Mouse (Mus musculus) liver, embryonic 14.5 days (tissue): Measurements from ENCODE around the gene Prkag1. TPM values are rescaled to one million over a fixed set of nuclear protein-coding genes. Genes with fewer than 3 reads are reported as not detected.

ENCODE experiments used
- ATAC-seq: fragments of 200-750 bp; cut with Nextera tagmentation; 2 replicates; pipeline ENCODE4 v1.8.0; 2017; ENCODE audit warnings: moderate number of reproducible peaks, mild to moderate bottlenecking, moderate library complexity; ENCODE audit not compliant: insufficient read depth
- DNase-seq, 3 experiments: peaks; one replicate each; pipeline ENCODE4 v3.0.0-alpha.2; 2012 to 2013; ENCODE audit warnings: low read depth in 3 of 3, low spot score in 3 of 3
- H3K27ac ChIP-seq: fragments of 300-500 bp; sonication (generic); 2 replicates; pipeline ENCODE4 v1.5.1; 2014; ENCODE audit warnings: moderate library complexity, mild to moderate bottlenecking, control low read depth, inconsistent platforms
- H3K27me3 ChIP-seq: fragments of 300-500 bp; sonication (generic); 2 replicates; pipeline ENCODE4 v1.6.1; 2014; ENCODE audit warnings: mild to moderate bottlenecking, low read length, moderate library complexity; ENCODE audit not compliant: control insufficient read depth, insufficient read depth
- H3K36me3 ChIP-seq: fragments of 300-500 bp; sonication (generic); replicated peaks from 2 replicates; pipeline ENCODE4 v1.6.1; 2014; ENCODE audit warnings: low read depth; ENCODE audit not compliant: control insufficient read depth, insufficient read depth
- H3K4me1 ChIP-seq, 2 experiments: fragments of 200-500 bp in 1 of 2; fragments of 300-500 bp in 1 of 2; sonication (generic) in 1 of 2; replicated peaks; 2 replicates each; pipeline ENCODE4 v1.6.1; 2012 to 2014; ENCODE audit warnings: antibody characterized with exemption in 1 of 2, inconsistent platforms in 1 of 2, low read length in 1 of 2; ENCODE audit not compliant: control insufficient read depth in 2 of 2, insufficient read depth in 2 of 2
- H3K4me2 ChIP-seq: fragments of 300-500 bp; sonication (generic); 2 replicates; pipeline ENCODE4 v1.6.1; 2014; ENCODE audit warnings: low read depth, mild to moderate bottlenecking, control low read depth, moderate library complexity
- H3K4me3 ChIP-seq, 2 experiments: fragments of 200-500 bp in 1 of 2; fragments of 300-500 bp in 1 of 2; sonication (generic) in 1 of 2; 2 replicates each; pipeline ENCODE4 v1.5.1; 2012 to 2014; ENCODE audit warnings: low read depth in 2 of 2, low read length in 2 of 2, mild to moderate bottlenecking in 2 of 2, control low read depth in 1 of 2, inconsistent platforms in 1 of 2, moderate library complexity in 1 of 2; ENCODE audit not compliant: insufficient read depth in 1 of 2
- H3K9ac ChIP-seq: fragments of 300-500 bp; sonication (generic); replicated peaks from 2 replicates; pipeline ENCODE4 v1.6.1; 2014; ENCODE audit warnings: mild to moderate bottlenecking, control low read depth, moderate library complexity
- H3K9me3 ChIP-seq: fragments of 300-500 bp; sonication (generic); 2 replicates; pipeline ENCODE4 v1.6.1; 2016; ENCODE audit warnings: low read length, mixed read lengths; ENCODE audit not compliant: control insufficient read depth
- CTCF ChIP-seq: IDR thresholded peaks from 2 replicates; pipeline ENCODE4 v1.5.1; 2016; ENCODE audit warnings: antibody characterized with exemption, low read depth, control low read depth
- EP300 ChIP-seq: IDR thresholded peaks from 2 replicates; pipeline ENCODE4 v1.6.1; 2016; ENCODE audit warnings: antibody characterized with exemption, low read depth
- WGBS: fragments of 180-500 bp; shearing (Covaris S2); extraction: QIAGEN DNeasy Blood & Tissue Kit; methylation state at CpG from one replicate; pipeline ENCODE4 v1.1.7; 2014; ENCODE audit not compliant: insufficient replicate concordance; 5-methylcytosine and 5-hydroxymethylcytosine counted together
- polyA plus RNA-seq, 2 experiments: library from polyadenylated mRNA; depleted of rRNA in 1 of 2; stranded (reverse) in 1 of 2; unstranded in 1 of 2; fragments of >200 nt; fragmentation: Nextera tagmentation in 1 of 2; extraction: Ambion mirVana in 1 of 2; gene quantifications; 2 replicates each; pipeline versions ENCODE4 v1.2.1 to v1.2.3; 2012 to 2014

Prkag1 gene
- polyA plus RNA-seq, 2 experiments, result 77.4 to 78.3 TPM

DNA sequence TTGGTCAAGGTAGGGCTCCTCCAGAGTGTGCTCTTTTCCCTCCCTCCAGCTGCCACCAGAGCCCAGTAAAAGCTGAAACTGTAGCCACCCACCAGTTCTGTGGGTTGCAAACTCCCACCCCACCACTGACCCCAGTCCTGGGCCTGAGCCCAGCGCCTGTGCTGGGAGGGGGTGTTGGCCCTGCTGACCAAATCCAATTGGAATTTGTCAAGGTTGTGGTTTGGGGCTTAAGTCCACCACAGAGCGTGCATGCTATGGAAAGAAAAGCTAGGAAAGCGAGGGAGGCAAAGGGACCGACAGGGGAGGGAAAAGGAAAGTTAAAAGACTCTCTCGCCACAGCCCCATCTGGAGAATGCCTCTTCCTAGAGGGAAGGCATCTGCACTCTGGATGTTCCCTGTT lies 63.1 kb downstream of the Prkag1 start:
- H3K9me3 ChIP-seq, result no peaks in the 10 kb centered on the region
- no peak overlapping the region for H3K9ac ChIP-seq
- peaks cover 23% of the 10 kb centered on the region for H3K27me3 ChIP-seq
- WGBS, result 45% methylated on average over 5 of the region's 5 CpGs
- H3K4me3 ChIP-seq, result no peak overlapping the region
- no peak for TF ChIP-seq CTCF
- TF ChIP-seq EP300, result no peak
- peaks cover 0 to 2% of the 10 kb centered on the region in 2 experiments; a peak in 2 of 4 replicates for H3K4me1 ChIP-seq
- ATAC-seq, result no peak
- H3K4me2 ChIP-seq, result no peak overlapping the region
- H3K36me3 ChIP-seq, result no peaks in the 10 kb centered on the region
- no peak for DNase-seq
- H3K27ac ChIP-seq, result no peak overlapping the region

DNA sequence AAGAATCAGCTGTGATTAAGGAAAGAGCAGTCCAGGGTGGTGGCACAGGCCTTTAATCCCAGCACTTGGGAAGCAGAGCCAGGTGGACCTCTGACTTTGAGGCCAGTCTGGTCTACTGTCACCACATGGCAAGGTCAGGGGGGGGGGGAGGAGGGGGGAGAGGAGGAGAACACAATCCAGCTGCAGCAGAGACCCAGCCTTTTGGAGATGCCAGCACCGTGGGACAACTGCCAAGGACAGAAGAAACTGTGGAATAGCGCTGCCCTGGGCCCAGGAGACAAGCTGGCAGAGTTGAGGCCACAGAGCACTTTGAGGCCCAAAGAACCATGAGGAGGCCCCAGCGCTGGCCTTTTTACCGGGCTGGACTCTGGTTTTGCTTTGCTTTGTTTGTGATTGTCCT lies 65.4 kb downstream of the Prkag1 start:
- TF ChIP-seq EP300 (no peak), CTCF (no peak)
- H3K9ac ChIP-seq, result no peak overlapping the region
- H3K9me3 ChIP-seq, result no peaks in the 10 kb centered on the region
- peaks cover 5% of the 10 kb centered on the region for H3K27me3 ChIP-seq
- no peaks in the 10 kb centered on the region for H3K36me3 ChIP-seq
- 53% methylated on average over 4 of the region's 4 CpGs for WGBS
- peaks cover 0 to 6% of the 10 kb centered on the region in 2 experiments; a peak in 3 of 4 replicates for H3K4me1 ChIP-seq
- ATAC-seq (no peak), DNase-seq (no peak)
- no peak overlapping the region for H3K27ac ChIP-seq
- H3K4me3 ChIP-seq, result no peak overlapping the region
- no peak overlapping the region for H3K4me2 ChIP-seq

Other genes with a start within 250 kb of the Prkag1 start
- gene Adcy6, start 221.4 kb downstream of the Prkag1 start, polyA plus RNA-seq (2012; rRNA removed), result 11.3 and 13.1 TPM in 2 replicates
- gene Adcy6, start 221.4 kb downstream of the Prkag1 start, polyA plus RNA-seq (2014; fragmentation: Nextera tagmentation; extraction: Ambion mirVana), result 4.2 and 5.7 TPM in 2 replicates
- gene Cacnb3, start 200.7 kb downstream of the Prkag1 start, polyA plus RNA-seq (2012; rRNA removed), result 0.85 and 1.5 TPM in 2 replicates
- 0.27 and 0.42 TPM in 2 replicates for gene Cacnb3, start 200.7 kb downstream of the Prkag1 start, polyA plus RNA-seq (2014; fragmentation: Nextera tagmentation; extraction: Ambion mirVana)
- gene Ddx23, start 168.6 kb downstream of the Prkag1 start, polyA plus RNA-seq (2012; rRNA removed), result 16.5 and 23.4 TPM in 2 replicates
- 11.0 and 11.7 TPM in 2 replicates for gene Ddx23, start 168.6 kb downstream of the Prkag1 start, polyA plus RNA-seq (2014; fragmentation: Nextera tagmentation; extraction: Ambion mirVana)
- 0.25 and 0.67 TPM in 2 replicates for gene Rnd1, start 154.1 kb downstream of the Prkag1 start, polyA plus RNA-seq (2012; rRNA removed)
- gene Rnd1, start 154.1 kb downstream of the Prkag1 start, polyA plus RNA-seq (2014; fragmentation: Nextera tagmentation; extraction: Ambion mirVana), result 0.24 and 0.63 TPM in 2 replicates
- 0.01 TPM in 1 of 2 replicates, not detected in the other for gene Ccdc65, start 123.3 kb downstream of the Prkag1 start, polyA plus RNA-seq (2012; rRNA removed)
- gene Ccdc65, start 123.3 kb downstream of the Prkag1 start, polyA plus RNA-seq (2014; fragmentation: Nextera tagmentation; extraction: Ambion mirVana), result not detected in 2 replicates
- gene Fkbp11, start 103.3 kb downstream of the Prkag1 start, polyA plus RNA-seq (2012; rRNA removed), result 61.1 and 70.1 TPM in 2 replicates
- gene Fkbp11, start 103.3 kb downstream of the Prkag1 start, polyA plus RNA-seq (2014; fragmentation: Nextera tagmentation; extraction: Ambion mirVana), result 119 and 123 TPM in 2 replicates
- gene Arf3, start 68.3 kb downstream of the Prkag1 start, polyA plus RNA-seq (2012; rRNA removed), result 16.4 and 18.1 TPM in 2 replicates
- 6.6 and 7.9 TPM in 2 replicates for gene Arf3, start 68.3 kb downstream of the Prkag1 start, polyA plus RNA-seq (2014; fragmentation: Nextera tagmentation; extraction: Ambion mirVana)
- gene Wnt10b, start 53.4 kb downstream of the Prkag1 start, polyA plus RNA-seq (2012; rRNA removed), result 0.03 TPM in 2 replicates
- not detected in 2 replicates for gene Wnt10b, start 53.4 kb downstream of the Prkag1 start, polyA plus RNA-seq (2014; fragmentation: Nextera tagmentation; extraction: Ambion mirVana)
- gene Wnt1, start 41.7 kb downstream of the Prkag1 start, polyA plus RNA-seq (2012; rRNA removed), result not detected in 2 replicates
- not detected in 2 replicates for gene Wnt1, start 41.7 kb downstream of the Prkag1 start, polyA plus RNA-seq (2014; fragmentation: Nextera tagmentation; extraction: Ambion mirVana)
- 0.03 and 0.04 TPM in 2 replicates for gene Ddn, start 22.0 kb downstream of the Prkag1 start, polyA plus RNA-seq (2012; rRNA removed)
- gene Ddn, start 22.0 kb downstream of the Prkag1 start, polyA plus RNA-seq (2014; fragmentation: Nextera tagmentation; extraction: Ambion mirVana), result not detected in 2 replicates
- gene Kmt2d, start 39.7 kb upstream of the Prkag1 start, polyA plus RNA-seq (2012; rRNA removed), result 4.3 and 5.7 TPM in 2 replicates
- gene Kmt2d, start 39.7 kb upstream of the Prkag1 start, polyA plus RNA-seq (2014; fragmentation: Nextera tagmentation; extraction: Ambion mirVana), result 3.9 and 4.3 TPM in 2 replicates
- 2.3 and 2.5 TPM in 2 replicates for gene Rhebl1, start 63.0 kb upstream of the Prkag1 start, polyA plus RNA-seq (2012; rRNA removed)
- gene Rhebl1, start 63.0 kb upstream of the Prkag1 start, polyA plus RNA-seq (2014; fragmentation: Nextera tagmentation; extraction: Ambion mirVana), result 2.9 and 3.2 TPM in 2 replicates
- 0.04 and 0.08 TPM in 2 replicates for gene Dhh, start 67.0 kb upstream of the Prkag1 start, polyA plus RNA-seq (2012; rRNA removed)
- 0.09 TPM in 1 of 2 replicates, not detected in the other for gene Dhh, start 67.0 kb upstream of the Prkag1 start, polyA plus RNA-seq (2014; fragmentation: Nextera tagmentation; extraction: Ambion mirVana)
- 4.5 and 7.1 TPM in 2 replicates for gene Lmbr1l, start 86.7 kb upstream of the Prkag1 start, polyA plus RNA-seq (2012; rRNA removed)
- gene Lmbr1l, start 86.7 kb upstream of the Prkag1 start, polyA plus RNA-seq (2014; fragmentation: Nextera tagmentation; extraction: Ambion mirVana), result 0.34 and 0.70 TPM in 2 replicates
- 1,442 and 1,688 TPM in 2 replicates for gene Tuba1b, start 103.0 kb upstream of the Prkag1 start, polyA plus RNA-seq (2012; rRNA removed)
- gene Tuba1b, start 103.0 kb upstream of the Prkag1 start, polyA plus RNA-seq (2014; fragmentation: Nextera tagmentation; extraction: Ambion mirVana), result 1,211 and 1,290 TPM in 2 replicates
- 0.15 and 6.4 TPM in 2 replicates for gene Gm49450, start 122.0 kb upstream of the Prkag1 start, polyA plus RNA-seq (2012; rRNA removed)
- not detected in 2 replicates for gene Gm49450, start 122.0 kb upstream of the Prkag1 start, polyA plus RNA-seq (2014; fragmentation: Nextera tagmentation; extraction: Ambion mirVana)
- 44.7 and 62.0 TPM in 2 replicates for gene Tuba1a, start 122.2 kb upstream of the Prkag1 start, polyA plus RNA-seq (2012; rRNA removed)
- gene Tuba1a, start 122.2 kb upstream of the Prkag1 start, polyA plus RNA-seq (2014; fragmentation: Nextera tagmentation; extraction: Ambion mirVana), result 60.1 and 69.0 TPM in 2 replicates
- gene Tuba1c, start 198.4 kb upstream of the Prkag1 start, polyA plus RNA-seq (2012; rRNA removed), result 273 and 373 TPM in 2 replicates
- gene Tuba1c, start 198.4 kb upstream of the Prkag1 start, polyA plus RNA-seq (2014; fragmentation: Nextera tagmentation; extraction: Ambion mirVana), result 277 and 278 TPM in 2 replicates
- gene Prph, start 223.7 kb upstream of the Prkag1 start, polyA plus RNA-seq (2012; rRNA removed), result 1.1 and 1.2 TPM in 2 replicates
- 0.32 and 0.53 TPM in 2 replicates for gene Prph, start 223.7 kb upstream of the Prkag1 start, polyA plus RNA-seq (2014; fragmentation: Nextera tagmentation; extraction: Ambion mirVana)
- gene Troap, start 243.1 kb upstream of the Prkag1 start, polyA plus RNA-seq (2012; rRNA removed), result 14.3 and 15.7 TPM in 2 replicates
- 11.1 and 12.1 TPM in 2 replicates for gene Troap, start 243.1 kb upstream of the Prkag1 start, polyA plus RNA-seq (2014; fragmentation: Nextera tagmentation; extraction: Ambion mirVana)